Mouse (Mus musculus) natural killer cell, adult 2 months (primary cell): ENCODE measurements at regions not wholly inside any gene's neighbourhood (a gene's known extent, or its start where the extent isn't known, plus 50 kb on each side); places are given as distances from the start of the nearest gene placed in this dataset.
"Not testable (repeated sequence)": the region's sequence is repeated elsewhere in the genome, so short reads cannot be mapped to it uniquely, and the experiment has no call there.

Source experiments
- DNase-seq, 2 experiments: peaks; one replicate each; pipeline ENCODE4 v3.0.0; 2022; ENCODE audit warnings: low spot score in 2 of 2

DNA sequence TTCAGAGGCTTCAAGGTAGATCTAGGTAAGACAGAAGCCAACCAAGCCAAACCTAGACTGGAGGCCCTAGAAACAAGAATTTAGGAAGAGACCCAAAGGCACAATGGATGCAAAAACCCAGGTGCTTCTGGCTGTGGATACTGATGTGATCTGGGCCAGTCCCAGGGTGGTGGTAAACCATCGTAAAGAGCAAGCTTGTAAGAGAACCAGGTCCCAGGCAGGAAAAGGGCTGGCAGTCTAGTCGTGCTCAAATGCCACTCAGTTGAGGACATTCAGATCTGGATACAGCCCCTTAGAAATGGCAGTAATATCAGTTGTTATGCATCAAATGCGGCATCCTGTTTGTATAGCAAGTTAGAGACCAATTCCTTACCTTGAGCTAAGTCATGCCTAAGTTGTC is 175.5 kb upstream of the Pkdcc start:
- DNase-seq: no peak

DNA sequence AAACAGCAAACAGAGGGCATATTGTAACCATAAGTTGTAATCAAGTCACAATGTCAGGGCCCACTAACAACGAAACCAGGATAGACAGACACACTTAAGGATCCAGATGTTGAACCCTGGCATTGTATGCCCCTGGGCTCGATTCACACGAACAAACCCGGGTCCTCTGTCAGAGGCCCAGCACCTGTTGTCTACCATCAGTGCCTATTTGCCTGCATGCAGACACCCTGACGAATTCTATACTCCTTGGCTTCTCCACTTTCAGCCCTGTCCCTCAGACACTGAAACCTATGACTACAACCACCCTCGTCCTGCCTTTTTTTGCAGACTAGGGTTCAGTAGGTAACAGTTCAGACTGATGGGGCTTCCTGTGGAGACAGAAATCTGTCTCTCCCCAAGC is 170.6 kb upstream of the Pkdcc start:
- DNase-seq: no peak

DNA sequence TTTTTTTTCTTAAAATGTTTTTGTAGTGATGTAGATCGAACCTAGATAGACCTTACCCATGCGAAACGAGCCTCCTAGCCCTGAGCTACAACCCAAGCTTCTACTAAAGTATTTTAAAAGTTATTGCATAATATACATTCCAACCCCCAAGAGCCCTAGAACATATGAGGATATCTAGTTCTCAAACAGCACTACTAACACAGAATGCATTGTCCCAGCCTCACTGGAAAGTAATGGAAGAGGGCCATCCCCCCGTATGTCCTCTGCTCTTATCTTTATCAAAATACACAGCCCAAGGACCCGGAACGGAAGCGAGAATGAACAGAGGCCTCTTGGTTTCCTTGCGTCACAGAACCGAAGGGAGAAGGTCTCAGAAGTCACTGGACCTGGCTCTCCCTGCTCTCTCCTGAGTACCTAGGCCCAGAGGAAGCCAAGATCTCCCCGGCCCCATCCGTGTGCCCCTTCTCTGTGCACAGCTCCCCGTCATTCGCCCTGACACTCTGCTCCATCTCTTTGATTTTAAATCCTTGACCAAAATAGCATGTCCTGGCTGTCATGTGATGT is 165.0 kb upstream of the Pkdcc start:
- DNase-seq: no peak

DNA sequence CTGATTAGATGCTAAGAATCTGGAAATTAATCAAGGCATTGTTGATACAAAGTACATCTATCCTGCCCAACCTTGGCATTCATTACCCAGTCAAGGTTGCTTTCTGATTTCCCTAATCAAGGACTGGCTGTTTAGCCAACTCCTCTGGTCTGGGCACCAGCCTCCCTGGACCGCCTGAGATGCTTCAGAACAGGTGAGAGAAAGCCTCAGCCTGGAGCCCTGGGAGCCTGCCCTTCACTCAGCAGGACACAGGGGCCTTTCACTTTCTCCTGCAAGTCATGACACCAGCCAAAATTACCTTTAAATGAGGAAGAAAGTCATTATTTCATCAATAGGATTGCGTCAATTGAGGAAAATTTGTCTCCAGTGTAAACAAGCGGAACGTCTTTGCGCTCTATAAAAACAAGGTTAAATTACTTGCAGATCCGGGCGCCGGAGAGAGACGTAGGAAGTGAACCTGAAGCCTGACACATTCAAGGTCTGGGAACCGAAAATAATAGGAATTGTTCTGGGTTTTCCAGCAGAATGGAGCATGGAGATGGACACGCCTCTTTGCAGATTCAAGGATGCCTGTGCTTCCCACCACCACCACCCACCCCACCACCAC is 164.4 kb upstream of the Pkdcc start:
- DNase-seq: no peak

DNA sequence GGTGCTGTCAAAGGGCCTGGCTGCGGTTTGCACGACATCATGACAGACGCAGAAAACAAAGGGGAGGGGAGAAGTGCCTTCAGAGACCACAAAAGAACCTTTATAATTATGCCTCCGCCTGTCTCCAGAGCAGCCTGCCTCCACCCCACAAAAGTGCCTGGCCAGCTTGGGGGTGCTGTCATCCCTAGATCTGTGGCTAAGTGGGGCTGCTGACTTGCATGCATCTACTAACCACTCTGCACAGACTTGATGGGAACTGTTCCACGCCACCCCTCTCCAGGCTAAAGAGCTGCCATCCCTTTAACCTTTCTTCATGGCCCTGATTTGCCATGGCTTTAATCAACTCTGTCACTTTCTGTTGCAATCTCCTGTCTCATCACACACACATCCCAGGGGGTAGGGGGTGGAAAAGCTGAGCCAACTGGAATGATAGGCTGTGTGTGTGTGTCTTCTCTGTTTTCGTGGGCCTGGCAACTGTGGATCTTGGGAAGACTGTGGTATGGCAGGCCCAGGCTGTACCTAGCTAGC is 162.4 kb upstream of the Pkdcc start:
- DNase-seq: no peak

DNA sequence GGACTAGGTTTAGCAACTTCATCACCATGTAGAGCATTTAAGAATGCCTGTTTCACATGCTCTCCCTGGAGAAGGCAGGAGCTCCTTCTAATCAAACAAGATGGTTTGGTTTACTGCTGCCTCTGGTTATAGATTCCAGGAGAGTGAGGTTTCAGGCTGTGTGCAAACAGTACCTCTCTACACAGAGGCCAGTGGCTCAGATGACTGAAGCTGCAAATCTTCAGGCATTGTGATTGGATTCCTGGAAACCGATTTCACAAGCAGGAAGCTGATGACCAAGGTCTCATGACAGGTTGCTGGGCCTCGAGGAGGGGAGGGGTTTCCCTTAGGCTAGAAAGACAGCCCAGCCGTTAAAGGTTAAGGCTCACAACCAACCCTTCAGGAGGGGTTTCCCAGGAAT is 157.3 kb upstream of the Pkdcc start:
- DNase-seq: no peak

DNA sequence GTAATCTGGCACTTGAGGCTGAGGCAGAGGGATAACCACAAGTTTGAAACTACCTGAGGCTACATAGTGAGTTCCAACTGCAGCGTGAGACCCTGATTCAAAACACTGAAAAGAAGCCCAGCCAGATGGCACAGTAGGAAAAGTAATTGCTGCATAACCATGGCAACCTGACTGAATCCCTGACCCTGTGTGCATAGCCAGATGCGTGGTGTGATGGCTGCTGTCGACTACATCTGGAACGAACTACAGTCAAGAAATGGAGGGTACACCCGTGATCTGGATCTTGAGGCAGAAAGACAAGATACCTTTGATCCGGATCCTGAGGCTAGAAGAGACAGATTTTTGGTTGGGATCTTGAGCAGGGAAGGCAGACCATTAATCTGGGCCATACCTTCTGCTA is 153.2 kb upstream of the Pkdcc start:
- DNase-seq: no peak

DNA sequence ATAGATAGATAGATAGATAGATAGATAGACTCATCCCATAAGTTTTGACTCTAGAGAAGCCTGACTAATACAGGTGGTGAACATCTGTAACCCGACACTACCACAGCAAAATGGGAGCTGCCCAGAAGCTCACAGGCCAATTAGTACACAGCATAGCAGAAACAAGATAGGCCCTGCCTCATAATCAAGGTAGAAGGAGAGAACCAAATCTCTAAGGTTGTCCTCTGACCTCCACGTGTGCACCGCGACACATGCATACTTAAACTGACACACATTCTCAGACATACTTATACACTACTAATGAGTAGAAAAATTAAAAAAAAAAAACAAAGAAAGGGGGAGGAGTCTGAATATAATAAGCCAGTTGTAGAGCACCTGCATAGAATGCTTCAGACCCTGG is 151.2 kb upstream of the Pkdcc start:
- no peak for DNase-seq

DNA sequence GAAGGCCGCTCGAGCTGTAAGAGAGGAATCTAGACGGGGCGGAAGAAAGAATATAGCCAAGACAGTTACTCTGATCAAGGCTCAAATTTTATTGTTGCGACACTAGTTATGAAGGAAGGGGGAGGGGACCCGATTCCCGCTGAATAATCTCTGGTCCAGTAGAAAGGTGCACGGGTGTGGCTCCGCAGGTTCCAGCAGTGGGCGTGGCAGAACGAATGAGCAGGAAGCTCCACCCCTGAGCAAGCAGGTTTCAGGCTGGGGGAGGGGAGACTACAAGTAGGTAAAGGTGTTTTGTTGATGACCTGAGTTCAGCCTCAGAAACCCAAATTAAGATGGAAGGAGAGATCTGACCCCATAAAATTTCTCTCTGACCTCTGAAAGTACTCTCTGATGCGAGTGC is 150.7 kb upstream of the Pkdcc start:
- DNase-seq: not testable (repeated sequence)

DNA sequence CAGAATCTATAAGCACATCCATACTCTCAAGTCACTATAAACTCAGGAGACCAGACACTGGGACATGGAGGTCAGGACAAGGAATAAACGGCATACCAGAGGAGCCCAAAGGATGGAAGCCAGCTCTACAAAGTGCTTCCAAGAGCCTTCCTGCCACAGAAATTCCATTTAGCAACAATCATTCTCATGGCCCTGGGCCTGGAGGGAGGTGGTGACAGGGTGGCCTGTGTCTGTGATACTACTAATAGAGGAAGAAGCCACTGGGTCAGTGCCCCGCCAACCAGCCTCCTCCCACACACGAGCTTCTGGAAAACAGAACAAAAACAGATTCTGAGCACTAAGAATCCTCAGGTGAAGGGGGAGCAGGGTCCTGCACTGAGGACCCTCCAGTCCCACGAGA is 145.8 kb upstream of the Pkdcc start:
- DNase-seq: no peak

DNA sequence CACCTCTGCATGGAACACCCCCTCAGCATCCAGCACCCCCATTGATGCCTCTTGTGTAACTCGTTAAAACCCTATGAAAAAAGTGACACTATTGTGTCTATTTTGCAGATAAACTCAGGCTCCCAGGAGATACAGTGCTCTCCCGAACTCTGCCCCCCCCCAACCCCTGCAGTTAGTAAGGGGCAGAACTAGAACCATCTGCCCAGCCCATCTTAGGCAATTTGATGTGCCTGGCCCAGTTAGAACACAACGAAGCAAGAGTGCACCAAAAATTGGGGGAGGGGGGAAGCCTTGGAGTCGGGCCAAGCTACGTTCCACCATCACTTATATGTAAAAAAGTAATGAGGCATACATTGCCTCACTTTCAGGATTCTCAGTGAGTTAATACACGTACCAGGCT is 143.3 kb upstream of the Pkdcc start:
- DNase-seq: no peak

DNA sequence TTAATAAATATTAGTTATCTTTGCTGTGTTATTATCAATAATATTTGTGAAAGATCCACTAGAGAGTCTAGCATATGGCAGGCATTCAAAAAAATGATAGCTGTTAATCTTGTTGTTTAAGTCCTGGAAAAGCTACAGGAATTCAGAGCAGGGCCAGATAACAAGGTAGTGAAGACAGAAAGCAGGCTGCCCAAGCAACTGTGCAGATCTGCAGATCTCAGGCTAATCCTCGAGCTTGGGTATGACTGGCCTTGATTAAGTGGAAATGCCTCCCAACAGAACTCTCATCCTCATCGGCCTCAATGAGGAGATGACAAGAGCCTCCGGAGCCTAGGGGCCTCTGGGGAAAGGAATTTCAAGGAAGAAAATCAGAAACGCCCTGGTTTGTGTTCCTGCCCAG is 142.9 kb upstream of the Pkdcc start:
- no peak for DNase-seq

DNA sequence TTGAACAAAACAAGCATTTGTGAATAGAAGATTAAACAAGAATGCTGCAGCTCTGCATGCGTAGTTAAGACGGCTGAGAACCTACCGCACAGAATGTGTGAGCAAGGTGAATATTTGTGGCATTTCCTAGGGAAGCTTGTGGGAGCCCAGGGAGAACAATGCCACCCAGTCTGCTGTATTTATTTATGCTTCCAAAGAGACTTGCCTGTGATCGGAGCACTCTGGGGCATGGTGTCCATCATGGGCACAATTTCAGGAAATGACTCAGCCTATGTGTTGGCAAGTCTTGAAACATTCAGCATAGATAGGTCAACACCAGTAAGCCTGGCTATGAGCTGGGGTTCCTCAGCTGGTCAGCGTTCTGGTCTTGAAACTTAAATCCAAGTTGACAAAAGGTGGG is 140.2 kb upstream of the Pkdcc start:
- no peak for DNase-seq

DNA sequence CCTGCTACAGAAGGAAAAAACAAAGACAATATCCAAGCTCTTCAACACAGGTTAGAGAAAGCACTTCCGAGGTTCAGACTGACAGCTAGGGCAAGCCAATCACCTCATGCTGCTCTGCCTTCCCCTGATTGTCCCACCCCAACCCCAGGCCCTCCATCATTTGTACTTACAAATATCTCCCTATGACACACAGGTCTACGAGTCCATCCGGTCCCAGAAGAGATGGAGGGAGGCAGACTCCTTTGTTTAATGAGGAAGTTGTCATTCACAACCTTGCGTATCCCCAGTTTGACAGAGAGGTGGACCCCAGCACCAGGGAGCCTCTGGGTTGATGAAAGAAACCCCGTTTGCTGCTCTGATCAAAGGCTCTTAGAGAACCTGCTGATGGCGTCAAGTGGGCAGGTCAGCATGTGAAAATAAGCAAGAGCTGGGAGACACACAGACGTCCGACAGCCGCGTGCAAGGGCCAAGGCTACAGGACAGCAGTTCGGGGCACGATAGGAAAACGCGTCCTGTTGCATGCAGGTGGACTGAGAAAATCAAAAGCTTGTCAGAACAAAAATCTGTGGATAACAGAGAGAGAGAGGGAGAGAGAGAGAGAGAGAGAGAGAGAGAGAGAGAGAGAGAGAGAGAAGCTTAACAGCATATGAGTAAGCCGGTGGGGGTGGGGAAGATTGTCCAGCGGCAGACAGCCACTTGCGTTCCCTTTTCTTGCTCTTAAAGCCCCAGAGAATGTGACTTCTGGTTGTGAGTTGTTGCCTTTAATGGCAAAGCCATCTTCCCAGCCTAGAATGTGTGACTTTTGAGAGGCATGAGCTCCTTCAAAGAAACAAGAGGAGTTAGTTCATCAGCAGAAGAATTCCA is 137.1 kb upstream of the Pkdcc start:
- no peak for DNase-seq

DNA sequence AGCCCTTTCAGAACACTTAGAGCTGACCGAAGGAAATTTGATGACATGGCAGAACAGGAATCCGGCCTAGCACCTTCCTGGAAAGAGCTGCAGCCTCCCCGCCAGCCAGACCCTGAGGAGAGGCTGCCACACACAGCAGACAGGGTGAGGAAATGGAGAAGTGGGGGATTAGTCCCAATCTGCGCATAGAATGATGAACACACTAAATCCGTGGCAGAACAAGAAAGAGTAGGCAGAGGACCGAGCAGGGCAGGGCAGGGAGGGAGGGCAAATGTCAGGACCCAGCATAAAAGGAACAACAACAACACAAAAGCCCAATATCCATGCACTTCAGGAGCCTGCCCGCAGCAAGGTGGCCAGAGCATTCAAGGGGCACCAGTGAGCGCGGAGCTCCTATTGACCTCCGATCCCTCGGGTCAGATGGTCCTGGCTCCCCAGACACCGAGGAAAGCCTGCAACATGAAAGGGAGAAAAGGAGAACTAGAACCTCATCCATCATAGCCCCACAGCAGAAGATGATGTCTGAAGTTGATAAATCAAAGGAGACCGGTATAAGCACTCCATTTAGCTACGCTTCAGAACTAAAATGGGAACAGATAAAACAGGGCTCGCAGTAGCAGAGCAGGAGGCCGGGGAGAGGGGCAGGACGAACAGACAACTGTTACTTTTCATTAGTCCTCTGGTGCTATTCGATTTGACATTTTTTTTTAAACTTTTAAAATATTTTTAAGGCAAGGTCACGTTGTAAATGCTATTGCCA is 136.3 kb upstream of the Pkdcc start:
- no peak for DNase-seq

DNA sequence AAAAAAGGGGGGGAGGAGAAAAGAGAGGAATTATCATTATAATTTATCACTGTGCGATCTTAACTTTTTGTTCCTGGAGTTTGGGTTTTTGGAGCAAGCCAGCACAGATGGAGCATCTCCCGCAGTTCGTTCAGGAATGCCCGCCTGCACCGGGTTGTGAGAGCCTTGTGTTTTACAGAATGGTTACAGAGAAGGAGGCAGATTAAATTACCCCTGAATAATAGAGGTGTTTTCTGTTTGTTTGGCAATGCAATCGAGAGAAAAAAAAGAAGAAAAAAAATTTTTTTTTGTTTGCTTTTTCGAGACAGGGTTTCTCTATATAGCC is 135.8 kb upstream of the Pkdcc start:
- no peak for DNase-seq

DNA sequence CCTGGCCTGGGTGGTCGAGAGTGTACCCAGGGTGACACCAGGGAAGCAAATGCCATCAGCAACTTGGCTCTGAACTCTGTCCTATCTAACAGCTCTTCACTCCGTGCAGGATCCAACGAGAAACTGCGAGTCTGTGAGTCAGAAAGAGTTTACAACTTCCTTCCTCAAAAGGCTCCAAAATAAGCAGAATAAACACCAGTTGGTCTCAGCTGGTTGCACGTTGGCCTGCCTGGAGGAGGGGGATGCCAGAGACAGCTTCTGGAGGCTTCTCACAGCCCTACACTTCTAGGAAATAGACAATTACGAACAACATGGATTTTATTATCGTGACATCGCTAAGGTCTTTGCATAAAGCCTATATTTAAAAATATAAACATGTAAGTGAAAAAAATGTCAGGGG is 133.4 kb upstream of the Pkdcc start:
- no peak for DNase-seq

DNA sequence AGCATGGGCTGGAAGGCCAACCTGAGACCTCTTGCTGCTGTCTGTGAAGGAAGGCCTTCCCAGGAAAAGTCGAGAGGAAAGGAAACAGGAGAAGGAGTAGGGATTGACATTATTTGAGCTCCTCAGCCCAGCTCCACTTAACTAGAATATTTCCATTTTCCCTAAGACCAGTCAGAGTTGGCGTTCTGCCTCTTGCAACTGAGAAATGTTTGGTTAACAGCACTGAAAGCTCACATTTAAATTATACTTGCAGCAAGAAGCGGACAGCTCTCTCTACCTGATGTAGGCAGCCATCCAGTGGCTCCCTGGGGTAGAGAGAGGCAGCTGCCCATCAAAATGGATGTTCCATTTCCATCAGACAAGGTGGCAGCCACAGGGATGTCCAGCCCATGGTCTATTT is 131.6 kb upstream of the Pkdcc start:
- DNase-seq: no peak

DNA sequence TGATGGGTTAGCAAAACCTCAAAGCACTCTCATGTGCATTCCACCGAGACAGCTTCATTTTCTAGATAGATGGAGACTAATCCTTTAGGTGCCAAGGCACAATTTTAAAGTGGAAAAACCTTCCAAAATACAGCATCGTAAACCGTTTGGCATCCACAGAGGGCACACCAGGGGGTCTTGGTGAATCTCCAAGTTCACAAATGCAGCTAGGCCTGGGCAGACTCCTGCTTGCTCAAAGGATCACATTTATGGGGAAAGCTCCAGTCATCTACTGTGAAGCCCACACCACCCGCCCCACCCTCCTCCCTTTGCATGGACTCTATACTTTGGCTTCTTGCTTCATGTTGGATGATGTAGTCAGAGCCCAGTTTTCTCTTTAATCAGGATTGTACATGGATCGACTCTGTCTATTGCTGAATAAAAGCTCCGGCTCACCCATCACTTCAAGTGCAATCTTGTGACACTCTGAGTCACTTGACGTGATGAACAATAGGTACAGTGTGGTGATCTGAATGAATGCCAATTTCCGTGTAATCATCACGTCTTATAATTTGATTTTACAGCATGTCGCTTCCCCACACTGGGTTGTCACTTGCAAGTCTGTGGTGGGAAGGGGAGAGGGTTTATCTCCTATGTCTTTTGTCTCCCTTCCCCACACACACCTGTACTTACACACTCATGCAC is 129.2 kb upstream of the Pkdcc start:
- DNase-seq: no peak

DNA sequence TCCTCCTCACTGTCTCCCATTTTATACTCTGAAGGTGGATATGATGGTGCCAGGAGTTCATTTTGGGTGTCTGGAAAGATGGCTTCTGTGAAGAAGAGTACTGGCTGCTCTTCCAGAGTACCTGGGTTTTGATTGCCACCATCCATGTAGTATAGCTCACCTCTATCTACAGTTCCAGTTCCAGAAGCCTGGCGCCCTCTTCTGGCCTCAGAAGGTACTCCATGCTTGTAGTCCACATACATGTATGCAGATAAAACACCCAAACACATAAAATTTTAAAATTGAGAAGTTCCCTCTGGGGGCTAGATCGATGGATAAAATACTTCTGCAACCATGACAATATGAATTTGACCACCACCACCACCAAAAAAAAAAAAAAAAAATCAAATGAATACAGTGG is 128.4 kb upstream of the Pkdcc start:
- DNase-seq: no peak

DNA sequence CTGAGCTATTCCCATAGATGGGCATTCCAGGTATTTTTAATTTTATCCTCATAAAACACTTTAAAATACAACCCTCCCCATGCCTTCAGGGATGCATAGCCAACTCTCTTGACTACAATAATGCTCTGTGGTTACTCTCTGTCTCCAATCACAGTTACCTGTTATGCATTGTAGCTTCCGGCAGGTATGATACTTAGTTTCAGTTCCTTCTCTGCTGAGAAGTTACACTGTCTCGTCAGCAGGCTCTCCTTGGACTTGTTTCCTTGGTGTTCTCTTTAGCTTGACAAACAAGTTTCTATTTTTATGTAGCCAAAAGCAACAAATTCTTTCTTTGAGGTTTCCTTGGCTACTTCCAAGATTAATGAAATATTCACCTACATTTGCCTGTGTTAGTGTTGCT is 126.6 kb upstream of the Pkdcc start:
- no peak for DNase-seq
